Mouse (Mus musculus): ENCODE measurements around the gene Adra2b.

Adra2b gene

GRCm38 (mm10) chr2:127379250-127379649 is 16.2 kb downstream of the Adra2b start:
- peak; percentile 32 for DNase-seq (ENCODE audit: low read depth, low spot score)

DNA sequence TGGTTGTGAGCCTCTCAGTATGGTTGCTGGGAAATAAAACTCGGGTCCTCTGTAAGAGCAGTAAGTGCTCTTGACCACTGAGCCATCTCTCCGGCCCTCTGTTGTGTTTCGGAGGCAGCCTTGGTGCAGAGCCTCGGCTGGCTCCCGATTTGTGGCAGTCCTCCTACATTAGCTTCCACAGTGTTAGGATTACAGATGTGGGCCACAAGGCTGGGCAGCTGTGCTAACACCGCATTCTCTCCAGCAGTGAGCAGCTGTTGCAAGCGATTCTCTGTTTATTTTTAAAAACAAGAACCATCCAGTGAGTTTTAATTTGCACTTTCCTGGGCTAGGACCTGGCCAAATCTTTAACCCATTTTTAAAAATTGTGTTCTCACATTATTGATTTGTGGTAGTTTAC is 20.9 kb downstream of the Adra2b start:
- DNase-seq (ENCODE audit: low read depth, low spot score), result no peak

DNA sequence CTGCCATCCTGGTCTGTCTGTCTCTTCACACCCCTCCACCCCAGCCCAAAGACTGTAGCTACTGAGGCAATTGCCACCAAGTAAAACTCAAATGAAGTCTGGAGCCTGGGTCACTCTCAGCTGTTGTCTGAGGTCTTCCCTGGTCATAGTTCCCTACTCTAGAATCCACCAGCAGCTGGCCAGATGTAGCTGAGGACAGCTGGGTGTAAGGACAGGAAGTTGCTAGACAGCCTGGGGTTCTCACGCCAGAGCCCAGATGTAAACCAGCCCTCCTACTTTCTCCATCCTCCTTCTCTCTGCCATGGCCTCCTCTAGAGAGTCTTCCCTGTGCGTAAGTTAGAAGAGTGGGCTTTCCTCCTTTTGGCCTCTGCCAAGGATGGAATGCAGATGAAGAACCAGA is 24.5 kb downstream of the Adra2b start:
- DNase-seq (ENCODE audit: low read depth, low spot score), result no peak

DNA sequence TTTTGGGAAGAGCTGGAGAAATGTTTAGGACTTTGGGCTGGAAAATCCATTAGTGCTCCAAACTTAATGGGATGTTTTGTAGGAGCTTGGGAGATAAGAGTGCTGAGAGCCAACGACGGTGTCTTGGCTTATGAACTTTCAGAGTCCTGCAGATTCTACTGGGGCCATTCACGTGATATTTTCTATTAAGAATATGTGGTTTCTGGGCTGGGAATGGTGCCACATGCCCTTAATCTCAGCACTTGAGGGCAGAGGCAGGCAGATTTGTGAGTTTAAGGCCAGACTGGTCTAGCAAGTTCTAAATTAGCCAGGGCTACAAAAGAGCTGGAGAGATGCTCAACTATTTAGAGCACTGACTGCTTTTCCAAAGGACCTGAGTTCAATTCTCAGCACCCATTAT is 27.3 kb downstream of the Adra2b start:
- no peak for DNase-seq (ENCODE audit: low read depth, low spot score)

DNA sequence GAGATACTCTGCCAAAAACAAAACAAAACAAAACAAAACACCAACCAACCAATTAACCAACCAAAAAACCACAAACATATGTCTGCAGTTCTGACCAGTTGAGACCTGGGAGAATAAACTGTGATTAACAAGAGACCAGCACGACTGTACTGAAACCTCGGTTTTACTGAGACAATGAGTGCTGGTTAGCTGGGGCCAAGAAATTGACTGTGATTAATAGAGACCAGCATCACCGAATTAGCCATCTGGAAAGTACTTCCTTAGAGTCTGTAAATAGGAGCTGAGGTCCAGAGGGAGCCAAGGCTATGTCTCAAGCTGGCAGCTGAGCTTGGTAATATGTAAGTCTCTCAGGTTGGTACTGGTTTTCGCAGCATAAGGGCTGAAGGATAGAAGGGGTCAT is 27.8 kb downstream of the Adra2b start:
- DNase-seq (ENCODE audit: low read depth, low spot score), result no peak

DNA sequence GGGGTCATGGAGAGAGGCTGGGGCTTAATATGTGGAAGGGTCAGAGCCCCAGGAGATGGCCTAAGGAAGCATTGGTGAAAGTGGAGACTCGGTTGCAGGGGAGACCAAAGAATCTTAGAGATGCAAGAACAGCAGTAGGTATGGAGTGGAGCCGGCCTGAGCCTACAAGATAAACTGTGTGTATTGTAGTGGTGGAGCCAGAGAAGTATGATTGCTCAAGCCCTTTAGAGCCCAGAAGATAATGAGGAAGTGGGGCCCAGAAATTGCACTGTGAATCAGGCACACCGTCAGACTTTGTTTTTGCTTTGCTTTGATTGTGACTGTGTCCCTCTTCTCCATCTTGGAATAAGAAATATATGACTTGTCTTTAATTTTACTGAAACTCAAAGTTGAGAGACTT is 28.3 kb downstream of the Adra2b start:
- no peak for DNase-seq (ENCODE audit: low read depth, low spot score)

DNA sequence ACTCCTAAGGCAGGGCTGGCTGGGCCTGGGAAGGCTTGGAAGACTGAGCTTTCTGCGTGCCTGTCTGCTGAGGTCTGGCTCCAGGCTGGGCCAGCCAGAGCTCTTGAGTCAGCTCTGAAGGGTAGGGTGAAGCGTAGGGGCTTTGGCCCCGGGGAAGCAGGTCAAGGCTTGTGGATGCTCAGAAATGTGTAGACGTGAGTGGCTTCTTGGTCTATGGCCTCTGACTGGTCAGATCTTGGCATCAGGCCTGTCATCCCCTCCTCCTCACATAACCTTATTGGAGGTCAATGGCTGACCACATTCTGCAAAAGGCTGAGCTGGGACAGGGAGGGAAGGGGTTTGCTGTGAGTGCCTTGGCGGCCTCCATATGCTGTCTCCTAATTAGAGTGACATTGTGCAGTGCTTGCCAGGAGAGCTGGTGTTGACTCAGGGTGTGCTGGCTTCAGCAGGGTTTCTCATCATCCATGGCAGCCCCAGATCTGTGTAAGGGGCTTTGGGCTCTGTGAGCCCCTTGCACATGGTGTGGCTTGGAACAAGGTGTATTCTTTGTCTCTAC is 31.7 kb downstream of the Adra2b start:
- no peak for DNase-seq (ENCODE audit: low read depth, low spot score)

GRCm38 (mm10) chr2:127398738-127399137 is 35.7 kb downstream of the Adra2b start:
- DNase-seq (ENCODE audit: low read depth, low spot score), result no peak

DNA sequence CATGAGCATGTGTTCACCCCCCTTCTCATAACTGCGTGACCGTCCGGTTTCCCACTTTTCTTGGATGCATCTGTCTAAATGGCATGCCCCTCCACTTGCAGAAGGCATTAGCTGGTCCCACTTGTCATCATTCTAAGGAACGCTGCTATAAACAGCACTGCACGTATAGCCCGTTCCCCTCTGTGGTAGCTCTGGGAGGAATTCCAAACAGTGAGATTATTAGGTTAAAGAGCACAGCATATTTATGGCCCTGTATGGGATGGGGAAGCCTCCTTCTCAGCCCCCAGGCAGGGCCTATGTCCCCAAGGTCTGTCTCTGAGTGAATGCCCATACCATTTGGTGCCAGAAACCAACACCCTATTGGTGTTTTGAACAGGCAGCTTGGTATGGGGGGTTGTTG is 48.1 kb downstream of the Adra2b start:
- no peak for DNase-seq (ENCODE audit: low read depth, low spot score)

DNA sequence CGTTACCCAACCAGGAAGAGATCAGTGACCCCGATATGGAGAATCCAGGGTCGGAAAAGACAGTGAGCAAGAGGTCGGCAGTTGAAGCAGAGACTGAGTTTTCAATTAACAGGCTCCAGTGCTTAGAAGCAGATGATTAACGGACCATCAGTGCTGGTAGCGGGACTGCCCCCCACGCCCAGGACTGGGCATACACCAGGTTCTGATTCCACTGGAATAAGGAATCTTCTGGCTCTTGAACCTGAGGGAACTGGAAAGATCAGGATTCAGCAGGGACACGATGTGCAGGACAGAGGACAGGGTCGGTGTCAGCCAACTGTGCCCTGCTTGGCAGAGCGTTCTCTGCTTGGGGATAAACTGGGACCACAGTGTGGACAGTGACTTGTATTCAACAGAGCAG is 52.8 kb downstream of the Adra2b start:
- no peak for DNase-seq (ENCODE audit: low read depth, low spot score)

- no peak for DNase-seq (ENCODE audit: low read depth, low spot score)
Measured at GRCm38 (mm10) chr2:127416706-127417105, 53.7 kb downstream of the Adra2b start.

All from skeletal muscle tissue, adult 2 months (tissue).